Comparison of ENCODE assay signal across 25 mouse cellular contexts in the genomic region with DNA sequence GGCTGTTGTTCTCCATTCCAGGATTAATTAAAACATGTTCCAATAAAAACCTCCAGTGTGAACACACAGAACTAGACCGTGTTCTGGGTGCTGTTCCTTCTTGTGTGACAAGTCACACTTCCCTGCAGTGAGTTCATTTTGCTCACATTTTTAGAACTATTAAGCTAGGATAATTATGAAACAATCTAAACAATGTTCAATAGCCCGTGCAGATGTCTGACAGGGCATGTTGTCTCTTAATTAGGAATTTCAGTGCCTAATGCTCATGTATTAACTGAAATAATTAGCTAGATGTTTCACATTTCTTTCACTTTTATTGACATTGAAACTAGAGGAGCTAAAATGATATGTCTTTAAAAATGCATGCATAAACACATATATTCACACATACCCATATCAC.
DNase-seq lines count a peak whose midpoint lies in the region; ATAC-seq and TF ChIP-seq lines count a peak whose summit lies in the region.
"Had no signal": no experiment of that assay in that cellular context is flagged by ENCODE, and none has a peak within 500 bp of the region (broad histone marks: within the 10 kb centered on the region; RNA-seq: fewer than 3 reads in every experiment).

No protein-coding gene starts in this region.

- no peak overlapping the region for H3K27ac ChIP-seq in forebrain, embryonic 12.5 days
- no peak overlapping the region for H3K27ac ChIP-seq in forebrain, embryonic 13.5 days
- no peak overlapping the region for H3K27ac ChIP-seq in midbrain, postnatal 0 days (ENCODE audit: low read depth, low read length)
- no peak overlapping the region for H3K27ac ChIP-seq in midbrain, embryonic 14.5 days (replicated peaks; ENCODE audit: low read depth, low read length)
- H3K27ac ChIP-seq: embryonic facial prominence, embryonic 12.5 days; heart, adult 2 months; hindbrain, embryonic 13.5 days; hindbrain, postnatal 0 days had no signal

- WGBS in forebrain, embryonic 12.5 days: 63% methylated on average over 2 of the region's 2 CpGs
- WGBS in forebrain, embryonic 13.5 days: 44% methylated on average over 2 of the region's 2 CpGs
- WGBS in midbrain, postnatal 0 days: 65% methylated on average over 2 of the region's 2 CpGs
- WGBS in midbrain, embryonic 14.5 days: 68% methylated on average over 2 of the region's 2 CpGs

- peak; percentile 9 for DNase-seq in midbrain, postnatal 0 days (ENCODE audit: low spot score)
- no peak for DNase-seq in midbrain, embryonic 14.5 days
- DNase-seq in brain, embryonic 14.5 days (ENCODE audit: low read depth): peak; percentile 18
- DNase-seq in retina, postnatal 1 day: peak; percentile 94
- DNase-seq in thymus, postnatal 36 days: no peak
- no peak for DNase-seq in urinary bladder, adult 2 months (ENCODE audit: low spot score)
- DNase-seq: adrenal gland, adult 8-10 months; adrenal gland, postnatal 25 days; cerebellum, adult 18-20 months; cerebellum, adult 9-10 months; cerebellum, postnatal 14 days; gastrocnemius, postnatal 10 days; gastrocnemius, postnatal 36 days; heart, adult 2 months had no signal

- no peaks in the 10 kb centered on the region for H3K4me1 ChIP-seq in forebrain, embryonic 12.5 days
- no peaks in the 10 kb centered on the region for H3K4me1 ChIP-seq in forebrain, embryonic 13.5 days
- H3K4me1 ChIP-seq in midbrain, postnatal 0 days (ENCODE audit: insufficient read depth, low read length): no peaks in the 10 kb centered on the region
- no peaks in the 10 kb centered on the region for H3K4me1 ChIP-seq in midbrain, embryonic 14.5 days (ENCODE audit: control insufficient read depth, insufficient read depth, low read length)
- H3K4me1 ChIP-seq: embryonic facial prominence, embryonic 12.5 days; hindbrain, embryonic 13.5 days had no signal

- TF ChIP-seq CTCF in midbrain, postnatal 0 days (IDR thresholded peaks at IDR 0.05): no peak
- TF ChIP-seq CTCF in brain, embryonic 14.5 days (IDR thresholded peaks at IDR 0.05; ENCODE audit: borderline replicate concordance, extremely low read depth, insufficient read depth, insufficient read length): no peak

- 0 out of 2 replicates have a peak, but pooled peaks have one; percentile 17 for ATAC-seq in forebrain, embryonic 12.5 days (ENCODE audit: low FRiP score)
- no peak for ATAC-seq in forebrain, embryonic 13.5 days
- no peak for ATAC-seq in midbrain, postnatal 0 days (ENCODE audit: low FRiP score)
- ATAC-seq in midbrain, embryonic 14.5 days (ENCODE audit: low FRiP score, low TSS enrichment): no peak
- ATAC-seq: activated CD4-positive, CD25-positive, alpha-beta regulatory T cell, adult 4 months; CD4-positive, CD25-positive, alpha-beta regulatory T cell, adult 4 months; forebrain, embryonic 16.5 days; hindbrain, postnatal 0 days; inflammation-experienced regulatory T-cells, adult 6 months had no signal

- no peaks in the 10 kb centered on the region for H3K36me3 ChIP-seq in forebrain, embryonic 12.5 days (replicated peaks)
- H3K36me3 ChIP-seq in forebrain, embryonic 13.5 days (ENCODE audit: poor library complexity, severe bottlenecking): no peaks in the 10 kb centered on the region
- no peaks in the 10 kb centered on the region for H3K36me3 ChIP-seq in midbrain, postnatal 0 days (ENCODE audit: insufficient read depth, low read length)
- H3K36me3 ChIP-seq in midbrain, embryonic 14.5 days (ENCODE audit: control insufficient read depth, insufficient read depth, low read length): no peaks in the 10 kb centered on the region
- H3K36me3 ChIP-seq: embryonic facial prominence, embryonic 12.5 days; hindbrain, embryonic 13.5 days had no signal

- TF ChIP-seq POLR2A in brain, embryonic 14.5 days (IDR thresholded peaks at IDR 0.05; ENCODE audit: borderline replicate concordance, extremely low read depth, insufficient read depth, insufficient read length, poor library complexity, severe bottlenecking): no peak

- no peak overlapping the region for H3K4me2 ChIP-seq in forebrain, embryonic 12.5 days
- H3K4me2 ChIP-seq in forebrain, embryonic 13.5 days: no peak overlapping the region
- no peak overlapping the region for H3K4me2 ChIP-seq in midbrain, postnatal 0 days (ENCODE audit: low read depth, low read length, poor library complexity, severe bottlenecking)
- H3K4me2 ChIP-seq in midbrain, embryonic 14.5 days (ENCODE audit: low read length): no peak overlapping the region
- H3K4me2 ChIP-seq: embryonic facial prominence, embryonic 12.5 days; heart, embryonic 11.5 days; hindbrain, embryonic 13.5 days had no signal

- no peaks in the 10 kb centered on the region for H3K9me3 ChIP-seq in forebrain, embryonic 12.5 days
- no peaks in the 10 kb centered on the region for H3K9me3 ChIP-seq in forebrain, embryonic 13.5 days (replicated peaks)
- H3K9me3 ChIP-seq in midbrain, postnatal 0 days (ENCODE audit: low read length): no peaks in the 10 kb centered on the region
- no peaks in the 10 kb centered on the region for H3K9me3 ChIP-seq in midbrain, embryonic 14.5 days (ENCODE audit: control insufficient read depth, low read length)
- H3K9me3 ChIP-seq: embryonic facial prominence, embryonic 12.5 days; hindbrain, embryonic 13.5 days had no signal

- no peak overlapping the region for H3K4me3 ChIP-seq in forebrain, embryonic 12.5 days (replicated peaks)
- H3K4me3 ChIP-seq in forebrain, embryonic 13.5 days: no peak overlapping the region
- no peak overlapping the region for H3K4me3 ChIP-seq in midbrain, postnatal 0 days (ENCODE audit: low read depth, low read length)
- no peak overlapping the region for H3K4me3 ChIP-seq in midbrain, embryonic 14.5 days (replicated peaks; ENCODE audit: low read depth, low read length)
- H3K4me3 ChIP-seq: embryonic facial prominence, embryonic 12.5 days; erythroblast, embryonic 14.5 days; heart, adult 2 months; hindbrain, embryonic 13.5 days had no signal

- H3K27me3 ChIP-seq in forebrain, embryonic 12.5 days: no peaks in the 10 kb centered on the region
- H3K27me3 ChIP-seq in forebrain, embryonic 13.5 days: no peaks in the 10 kb centered on the region
- H3K27me3 ChIP-seq in midbrain, postnatal 0 days (ENCODE audit: insufficient read depth, low read length): no peaks in the 10 kb centered on the region
- H3K27me3 ChIP-seq in midbrain, embryonic 14.5 days (ENCODE audit: control insufficient read depth, insufficient read depth, low read length): no peaks in the 10 kb centered on the region
- H3K27me3 ChIP-seq: embryonic facial prominence, embryonic 12.5 days; hindbrain, embryonic 13.5 days had no signal

- H3K9ac ChIP-seq in forebrain, embryonic 12.5 days: no peak overlapping the region
- no peak overlapping the region for H3K9ac ChIP-seq in forebrain, embryonic 13.5 days
- H3K9ac ChIP-seq in midbrain, postnatal 0 days (replicated peaks; ENCODE audit: low read length, poor library complexity, severe bottlenecking): no peak overlapping the region
- no peak overlapping the region for H3K9ac ChIP-seq in midbrain, embryonic 14.5 days (replicated peaks; ENCODE audit: low read length)
- H3K9ac ChIP-seq: embryonic facial prominence, embryonic 12.5 days; hindbrain, embryonic 13.5 days had no signal

Comparison
In these comparisons a context has a peak if more than half of its experiments do, and no peak if none do; other contexts are left out.
1. DNase-seq: peak in midbrain, postnatal 0 days (single experiment), brain, embryonic 14.5 days (single experiment) and retina, postnatal 1 day (single experiment); none in midbrain, embryonic 14.5 days (single experiment), thymus, postnatal 36 days (0 of 2) and urinary bladder, adult 2 months (single experiment).